Mouse (Mus musculus): ENCODE results near the gene Mns1.

The Mns1 gene

DNA sequence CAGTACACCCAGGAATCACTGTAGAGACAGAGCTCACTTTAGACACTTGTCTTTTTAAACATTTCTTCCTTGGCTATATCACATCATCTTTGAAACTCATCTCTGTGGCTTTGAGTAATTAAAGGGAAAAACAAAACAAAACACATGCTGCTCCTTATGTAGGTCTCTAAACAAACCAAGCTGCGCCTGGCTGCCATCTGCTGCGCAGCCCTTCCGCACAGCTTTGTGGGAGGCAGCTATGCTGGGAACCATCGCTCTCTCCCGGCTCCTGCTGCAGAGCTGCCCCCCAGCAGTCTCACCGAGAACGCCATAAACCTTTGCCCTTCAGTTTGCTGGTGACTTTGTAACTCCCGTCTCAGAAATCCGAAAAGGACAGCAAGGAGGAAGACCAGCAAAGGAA, 37.7 kb downstream of the Mns1 start:
- DNase-seq (ENCODE audit: low spot score), result no peak

DNA sequence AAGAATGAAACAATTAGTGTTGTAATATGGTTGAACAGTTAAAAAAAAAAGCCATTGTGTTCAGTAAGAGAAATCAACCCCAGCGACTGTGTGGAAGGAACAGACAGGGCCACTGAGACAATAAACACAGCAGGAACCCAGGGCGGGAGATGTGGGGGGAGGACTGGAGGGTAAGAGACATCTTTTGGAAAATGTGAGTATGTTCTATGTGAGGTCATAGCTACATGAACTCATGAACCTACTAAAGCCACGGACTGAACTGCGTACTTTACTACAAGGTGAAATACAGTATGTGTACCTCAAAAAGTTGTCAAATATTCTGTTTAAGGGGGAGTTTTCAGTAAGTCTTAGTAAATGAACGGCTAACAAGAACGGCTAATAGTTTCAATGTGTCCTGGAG, 39.5 kb downstream of the Mns1 start:
- DNase-seq (ENCODE audit: low spot score), result no peak

GRCm38 (mm10) chr9:72479276-72479675, 41.5 kb downstream of the Mns1 start:
- DNase-seq (ENCODE audit: low spot score), result no peak

DNA sequence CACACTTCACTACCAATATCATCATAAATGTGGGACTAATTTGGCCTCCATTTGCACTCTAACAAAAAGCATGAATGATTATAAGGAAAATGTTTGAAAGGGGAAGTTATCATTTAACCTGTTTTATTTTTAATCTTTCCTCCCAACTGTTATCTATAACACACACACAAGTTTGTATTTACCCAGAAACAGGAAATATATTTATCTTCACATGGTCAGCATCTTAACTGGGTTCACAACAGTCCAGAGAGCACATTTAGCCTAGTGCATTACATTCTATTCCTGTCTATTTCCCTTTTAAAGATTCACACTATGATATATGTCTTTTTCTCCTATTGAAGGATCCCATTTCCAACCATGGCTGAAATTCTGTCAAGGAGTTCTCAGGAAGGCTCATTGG, 50.7 kb downstream of the Mns1 start:
- DNase-seq (ENCODE audit: low spot score), result no peak

DNA sequence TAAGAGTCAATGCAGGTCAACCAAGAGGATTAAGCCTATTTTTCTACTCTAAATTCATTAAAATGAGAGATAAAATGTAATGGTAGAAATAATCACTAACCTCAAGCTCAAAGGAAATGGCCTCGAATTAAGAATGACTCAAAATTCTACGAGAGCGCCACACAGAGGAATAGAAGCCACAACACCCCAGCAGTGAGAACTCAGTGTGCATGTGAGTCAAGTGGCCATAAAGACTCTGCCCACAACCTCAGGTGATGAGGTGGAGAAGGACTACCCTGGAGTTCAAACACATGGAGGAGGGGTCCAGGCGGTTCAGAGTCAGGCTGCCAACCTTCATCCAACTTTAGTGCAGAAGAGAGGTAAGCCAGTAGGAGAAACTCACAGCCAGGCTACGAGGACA, 51.3 kb downstream of the Mns1 start:
- no peak for DNase-seq (ENCODE audit: low spot score)

GRCm38 (mm10) chr9:72491559-72492193, 53.9 kb downstream of the Mns1 start:
- peak; percentile 88 for DNase-seq (ENCODE audit: low spot score)

DNA sequence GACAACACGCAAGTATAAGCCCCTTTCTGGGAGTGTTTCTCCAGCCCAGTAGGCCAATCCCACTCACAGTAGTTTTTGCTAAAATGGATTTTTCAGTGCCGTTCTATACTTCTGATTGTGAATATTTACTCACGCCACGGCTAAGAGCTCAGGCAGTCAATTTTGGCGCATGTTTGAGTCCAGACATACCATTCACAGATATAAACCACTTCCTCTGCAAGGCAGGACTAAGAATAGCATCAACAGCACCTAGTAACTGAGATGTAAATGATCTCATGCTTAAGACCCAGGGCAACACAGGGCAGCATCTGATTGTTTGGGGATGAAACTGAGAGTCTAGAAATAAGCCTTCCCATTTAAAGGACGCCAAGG, 54.4 kb downstream of the Mns1 start, which contains the start of gene Tex9:
Gene Tex9, minus strand, starts transcription at position 19 of the 372 bp plus-strand sequence.
- no peak for DNase-seq (ENCODE audit: low spot score)

DNA sequence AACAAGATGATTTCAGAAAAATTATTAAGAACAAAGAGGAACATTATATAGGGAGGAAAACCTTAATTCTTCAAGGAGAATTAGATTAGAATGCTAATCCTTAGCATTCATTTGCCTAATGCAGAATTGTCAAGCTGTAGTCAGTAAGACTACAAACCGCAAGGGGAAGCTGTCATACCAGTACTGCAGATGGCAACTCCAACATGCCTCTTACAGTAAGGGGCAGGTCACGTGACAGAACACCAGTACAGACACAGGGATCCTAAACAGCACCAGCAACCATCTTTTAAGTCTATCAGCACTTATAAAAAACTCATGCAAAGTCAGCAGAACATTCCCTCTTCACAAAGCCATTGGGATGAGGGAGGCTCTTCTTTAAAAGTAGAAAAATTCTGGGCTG, 55.7 kb downstream of the Mns1 start:
- DNase-seq (ENCODE audit: low spot score), result no peak

DNA sequence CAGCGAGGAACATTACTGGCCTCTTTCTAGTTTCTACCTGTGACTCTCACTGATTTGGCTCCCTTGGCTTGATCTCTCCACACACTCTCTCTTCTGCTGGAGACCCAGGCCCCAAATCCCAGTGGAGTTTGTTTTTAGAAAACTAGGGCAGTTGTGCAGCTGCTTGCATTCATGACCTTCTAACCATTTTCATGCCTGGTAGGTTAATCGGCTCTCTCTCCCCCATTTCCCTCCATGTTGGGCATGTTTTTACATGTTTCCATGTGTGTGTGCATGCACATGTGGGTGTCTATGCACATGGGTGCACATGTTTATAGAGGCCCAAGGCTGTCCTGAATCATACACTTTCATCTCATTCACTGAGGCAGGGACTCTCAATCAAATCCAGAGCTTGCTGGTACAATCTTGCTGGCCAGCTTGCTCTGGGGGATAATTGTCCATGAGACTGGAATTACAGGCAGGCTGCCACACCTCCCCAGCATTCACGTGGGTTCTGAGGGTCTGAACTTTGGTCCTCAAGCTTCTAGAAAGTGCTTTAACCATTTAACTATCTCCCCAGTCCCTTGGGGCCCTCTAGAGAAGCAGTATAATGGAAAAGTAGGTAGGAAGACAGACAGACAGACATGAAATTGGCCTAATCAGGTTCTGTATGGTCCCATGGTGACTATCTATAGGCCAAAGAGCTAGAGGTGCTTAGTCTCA, 56.3 kb downstream of the Mns1 start:
- DNase-seq (ENCODE audit: low spot score), result no peak

- no peak for DNase-seq (ENCODE audit: low spot score)
Measured at GRCm38 (mm10) chr9:72496691-72497090, 58.9 kb downstream of the Mns1 start.

- no peak for DNase-seq (ENCODE audit: low spot score)
Measured at GRCm38 (mm10) chr9:72497171-72497570, 59.4 kb downstream of the Mns1 start.
